Mouse (Mus musculus): ENCODE results near the gene Slc25a30. TPM values are rescaled to one million over a fixed set of nuclear protein-coding genes. Genes with fewer than 3 reads are reported as not detected.

Slc25a30 gene
- total RNA-seq, 2 experiments from 2014 or later, result 20.8 to 21.1 TPM

Other genes with a start within 250 kb of the Slc25a30 start
- not detected for gene Spert, start 193.9 kb downstream of the Slc25a30 start, total RNA-seq (2021)
- not detected for gene Erich6b, start 144.8 kb downstream of the Slc25a30 start, total RNA-seq (2021)
- gene Cog3, start 32.5 kb downstream of the Slc25a30 start, total RNA-seq (2021), result 10 to 100 TPM; 13.6 to 14.3 TPM
- 1,000 to 10,000 TPM; 2,748 to 2,964 TPM for gene Tpt1, start 58.1 kb upstream of the Slc25a30 start, total RNA-seq (2021)
- gene Kctd4, start 168.0 kb upstream of the Slc25a30 start, total RNA-seq (2021), result not detected
- 10 to 100 TPM; 12.3 to 13.6 TPM for gene Gtf2f2, start 223.8 kb upstream of the Slc25a30 start, total RNA-seq (2021)

Measured in heart, postnatal 14 days (tissue).